Mouse (Mus musculus): ENCODE measurements around the gene Gm12789. TPM values are rescaled to one million over a fixed set of nuclear protein-coding genes. Genes with fewer than 3 reads are reported as not detected.
"Not testable (repeated sequence)": the region's sequence is repeated elsewhere in the genome, so short reads cannot be mapped to it uniquely, and the experiment has no call there.

Gene Gm12789
- total RNA-seq (2021) = not detected
- long read RNA-seq, experiment 1 = 0 reads
- long read RNA-seq, experiment 2 = 0 reads

GRCm38 (mm10) chr4:101986326-101986725 lies at the start of gene Gm12789:
TSS of gene Gm12789 (plus strand) at chr4:101986626.
- intact Hi-C loops (cut with DNase I); DNase-seq: not testable (repeated sequence)

- intact Hi-C loops (cut with DNase I); DNase-seq: not testable (repeated sequence)
Observed at GRCm38 (mm10) chr4:101940107-101940506, 46.3 kb upstream of the Gm12789 start, which contains the start of gene Gm12794. TSS of gene Gm12794 (plus strand) at chr4:101940407.

GRCm38 (mm10) chr4:101980949-101981348 lies 5.5 kb upstream of the Gm12789 start, which contains the start of gene Gm12790:
TSS of gene Gm12790 (minus strand) at chr4:101981049.
- DNase-seq; intact Hi-C loops (cut with DNase I): not testable (repeated sequence)

GRCm38 (mm10) chr4:101985678-101986077 lies 748 bp upstream of the Gm12789 start:
- intact Hi-C loops (cut with DNase I) = no loop called here
- no peak for DNase-seq

- no peak for DNase-seq
- intact Hi-C loops (cut with DNase I) = loop anchor here (5.0 kb wide), 3 partner anchors 525 to 830 kb away; no protein-coding TSS in a partner anchor
Observed at GRCm38 (mm10) chr4:101997426-101997825, 11.0 kb downstream of the Gm12789 start.

GRCm38 (mm10) chr4:101998267-101998922 lies 12.0 kb downstream of the Gm12789 start:
- intact Hi-C loops (cut with DNase I) = loop anchor here (1.0 to 5.0 kb wide), 4 partner anchors 341 to 831 kb away; no protein-coding TSS in a partner anchor
- DNase-seq = peak; percentile 71 to 77

- intact Hi-C loops (cut with DNase I) = no loop called here
- DNase-seq = no peak
Observed at GRCm38 (mm10) chr4:102026619-102027018, 40.2 kb downstream of the Gm12789 start.

Other genes starting within 250 kb of the Gm12789 start
- gene B020004J07Rik, start 142.6 kb upstream of the Gm12789 start, total RNA-seq (2021) = not detected
- not detected for gene C130073F10Rik, start 92.8 kb upstream of the Gm12789 start, total RNA-seq (2021)
- not detected for gene Gm12800, start 77.5 kb upstream of the Gm12789 start, total RNA-seq (2021)
- not detected for gene Gm12794, start 46.2 kb upstream of the Gm12789 start, total RNA-seq (2021)
- gene Gm12790, start 5.6 kb upstream of the Gm12789 start, total RNA-seq (2021) = not detected
- gene Pde4b, start 100.9 kb downstream of the Gm12789 start, total RNA-seq (2021) = 10 to 100 TPM; 45.3 to 46.5 TPM

All from heart, postnatal 14 days (tissue).